Mouse (Mus musculus) cerebellum, adult 2 months (tissue): ENCODE measurements around the gene Sppl3. TPM values are rescaled to one million over a fixed set of nuclear protein-coding genes. Genes with fewer than 3 reads are reported as not detected.

Source experiments
- DNase-seq, 2 experiments: peaks; one replicate each; pipeline ENCODE4 v3.0.0; 2021
- H3K27ac ChIP-seq: fragments of 200-500 bp; 2 replicates; pipeline ENCODE4 v1.5.1; 2012; ENCODE audit warnings: low read length, control low read depth, inconsistent platforms; ENCODE audit not compliant: insufficient read depth
- H3K27me3 ChIP-seq: fragments of 200-500 bp; 2 replicates; pipeline ENCODE4 v1.6.1; 2012; ENCODE audit warnings: inconsistent platforms, mild to moderate bottlenecking, low read length, moderate library complexity; ENCODE audit not compliant: control insufficient read depth, insufficient read depth
- H3K4me1 ChIP-seq: fragments of 200-500 bp; 2 replicates; pipeline ENCODE4 v1.6.1; 2011; ENCODE audit warnings: low read length; ENCODE audit not compliant: control insufficient read depth, insufficient read depth
- H3K4me3 ChIP-seq: fragments of 200-500 bp; replicated peaks from 2 replicates; pipeline ENCODE3; 2011; ENCODE audit warnings: mild to moderate bottlenecking, low read depth, low read length, control low read depth; ENCODE audit not compliant: insufficient read depth
- CTCF ChIP-seq: fragments of 200-500 bp; IDR thresholded peaks from 2 replicates; pipeline ENCODE4 v1.5.1; 2011; ENCODE audit warnings: low read depth, mild to moderate bottlenecking, control low read depth, low read length, moderate library complexity, borderline replicate concordance; ENCODE audit not compliant: insufficient read depth
- POLR2A ChIP-seq: fragments of 200-500 bp; IDR thresholded peaks from 2 replicates; pipeline ENCODE4 v1.6.1; 2011; ENCODE audit warnings: low read length, control low read depth, borderline replicate concordance; ENCODE audit not compliant: insufficient read depth
- WGBS: fragments of 180-500 bp; shearing (Covaris S2); methylation state at CpG from one replicate; pipeline ENCODE4 v1.1.7; 2018; 5-methylcytosine and 5-hydroxymethylcytosine counted together
- polyA plus RNA-seq: library from polyadenylated mRNA; depleted of rRNA; stranded (reverse); fragments of >200 nt; gene quantifications from 2 replicates; pipeline ENCODE4 v1.2.3, GENCODE M21; 2012

Sppl3 gene
- polyA plus RNA-seq, 1 experiment, result 64.2 TPM

- no peak overlapping the region for H3K27ac ChIP-seq
- H3K4me3 ChIP-seq, result no peak overlapping the region
- no peaks in the 10 kb centered on the region; the same call in 1 of the 2 replicates for H3K4me1 ChIP-seq
- no peak for DNase-seq
- TF ChIP-seq CTCF, result no peak
- no peak for TF ChIP-seq POLR2A
- 44% methylated on average over 8 of the region's 8 CpGs for WGBS
- no peaks in the 10 kb centered on the region for H3K27me3 ChIP-seq
These were observed 100.2 kb downstream of the Sppl3 start for GRCm38 (mm10) chr5:115111156-115111555.

- TF ChIP-seq POLR2A (no peak), CTCF (no peak)
- no peak overlapping the region for H3K4me3 ChIP-seq
- no peak for DNase-seq
- no peak overlapping the region for H3K27ac ChIP-seq
- no peaks in the 10 kb centered on the region; the same call in 1 of the 2 replicates for H3K4me1 ChIP-seq
- 97% methylated on average over 12 of the region's 12 CpGs for WGBS
- no peaks in the 10 kb centered on the region for H3K27me3 ChIP-seq
These were observed 102.3 kb downstream of the Sppl3 start for GRCm38 (mm10) chr5:115113244-115113643.

GRCm38 (mm10) chr5:115114501-115114900 is 103.6 kb downstream of the Sppl3 start:
- Histone ChIP-seq H3K27me3 (no peaks in the 10 kb centered on the region), H3K27ac (no peak overlapping the region), H3K4me1 (no peaks in the 10 kb centered on the region; the same call in 1 of the 2 replicates), H3K4me3 (no peak overlapping the region)
- DNase-seq, result no peak
- no peak for TF ChIP-seq POLR2A
- TF ChIP-seq CTCF, result no peak
- 95% methylated on average over 8 of the region's 8 CpGs for WGBS

GRCm38 (mm10) chr5:115116426-115116825 is 105.5 kb downstream of the Sppl3 start:
- WGBS, result 95% methylated on average over 3 of the region's 3 CpGs
- no peak for DNase-seq
- no peaks in the 10 kb centered on the region for H3K27me3 ChIP-seq

GRCm38 (mm10) chr5:115117467-115117866 is 106.5 kb downstream of the Sppl3 start:
- H3K27me3 ChIP-seq, result no peaks in the 10 kb centered on the region
- H3K27ac ChIP-seq, result no peak overlapping the region
- TF ChIP-seq POLR2A (no peak), CTCF (no peak)
- 93% methylated on average over 13 of the region's 13 CpGs for WGBS
- DNase-seq, result no peak
- H3K4me3 ChIP-seq, result no peak overlapping the region
- peaks cover 7% of the 10 kb centered on the region; the same call in 1 of the 2 replicates for H3K4me1 ChIP-seq

More at GRCm38 (mm10) chr5:115116426-115116825, 105.5 kb downstream of the Sppl3 start:
- no peak overlapping the region for H3K27ac ChIP-seq
- peaks cover 7% of the 10 kb centered on the region; the same call in 1 of the 2 replicates for H3K4me1 ChIP-seq
- TF ChIP-seq CTCF (no peak), POLR2A (no peak)
- H3K4me3 ChIP-seq, result no peak overlapping the region

- TF ChIP-seq CTCF (no peak), POLR2A (no peak)
- Histone ChIP-seq H3K27ac (no peak within 1 kb of the TSS), H3K4me3 (peak within 1 kb of the TSS; percentile 54), H3K4me1 (peaks cover 7% of the 10 kb centered on the region; the same call in 1 of the 2 replicates), H3K27me3 (no peaks in the 10 kb centered on the region)
- DNase-seq, result peak; percentile 60 to 64
- 9% methylated on average over 39 of the region's 39 CpGs for WGBS
These were observed 108.1 kb downstream of the Sppl3 start, which contains the start of gene Acads for GRCm38 (mm10) chr5:115118961-115119570. TSS of gene Acads (minus strand) at chr5:115119346.

GRCm38 (mm10) chr5:115120978-115121377 is 110.0 kb downstream of the Sppl3 start:
- Histone ChIP-seq H3K27me3 (no peaks in the 10 kb centered on the region), H3K4me1 (peaks cover 19% of the 10 kb centered on the region), H3K27ac (peak overlapping the region; percentile 4), H3K4me3 (no peak overlapping the region)
- no peak for TF ChIP-seq POLR2A
- TF ChIP-seq CTCF, result no peak
- 14% methylated on average over 5 of the region's 5 CpGs for WGBS
- peak; percentile 69 to 81 for DNase-seq

GRCm38 (mm10) chr5:115124690-115125089 is 113.8 kb downstream of the Sppl3 start:
- DNase-seq, result no peak
- Histone ChIP-seq H3K4me1 (peaks cover 29% of the 10 kb centered on the region), H3K4me3 (no peak overlapping the region), H3K27ac (peak overlapping the region; percentile 76), H3K27me3 (no peaks in the 10 kb centered on the region)
- 70% methylated on average over 6 of the region's 6 CpGs for WGBS
- TF ChIP-seq POLR2A, result no peak
- TF ChIP-seq CTCF, result no peak
